Mouse (Mus musculus) kidney, postnatal 4 days (tissue): ENCODE data around the gene Fbxw4.
A peak's percentile ranks its signal among the peaks of the same experiment; 100 is the strongest.

Source experiments
- DNase-seq, 2 experiments: peaks; one replicate each; pipeline ENCODE4 v3.0.0; 2021; ENCODE audit warnings: mixed read lengths in 2 of 2

The Fbxw4 gene

GRCm38 (mm10) chr19:45659738-45660502 is at the start of gene Fbxw4:
TSS of gene Fbxw4 (minus strand) at chr19:45660312.
- DNase-seq: peak; percentile 77 to 87

- DNase-seq: no peak
These were observed 48.6 kb upstream of the Fbxw4 start for GRCm38 (mm10) chr19:45708704-45709103.

- DNase-seq: no peak
These were observed 36.1 kb upstream of the Fbxw4 start for GRCm38 (mm10) chr19:45696281-45696600.

GRCm38 (mm10) chr19:45695496-45696280 is 35.6 kb upstream of the Fbxw4 start:
- DNase-seq: peak; percentile 25 to 56

GRCm38 (mm10) chr19:45694056-45694455 is 33.9 kb upstream of the Fbxw4 start:
- no peak for DNase-seq

- DNase-seq: no peak
These were observed 32.1 kb upstream of the Fbxw4 start for GRCm38 (mm10) chr19:45692211-45692610.

- DNase-seq: peak; percentile 14 to 40
These were observed 31.0 kb upstream of the Fbxw4 start for GRCm38 (mm10) chr19:45691001-45691535.

GRCm38 (mm10) chr19:45687001-45687400 is 26.9 kb upstream of the Fbxw4 start:
- no peak for DNase-seq

GRCm38 (mm10) chr19:45683676-45684075 is 23.6 kb upstream of the Fbxw4 start:
- DNase-seq: no peak

- no peak for DNase-seq
These were observed 20.5 kb upstream of the Fbxw4 start for GRCm38 (mm10) chr19:45680495-45681130.

GRCm38 (mm10) chr19:45676723-45677269 is 16.7 kb upstream of the Fbxw4 start:
- DNase-seq: no peak

- DNase-seq: peak in 1 of 2 experiments; percentile 41
These were observed 15.8 kb upstream of the Fbxw4 start for GRCm38 (mm10) chr19:45675720-45676581.

- no peak for DNase-seq
These were observed 15.1 kb upstream of the Fbxw4 start for GRCm38 (mm10) chr19:45675196-45675595.

GRCm38 (mm10) chr19:45672971-45673370 is 12.9 kb upstream of the Fbxw4 start:
- no peak for DNase-seq

- no peak for DNase-seq
These were observed 8.9 kb upstream of the Fbxw4 start for GRCm38 (mm10) chr19:45668986-45669385.

GRCm38 (mm10) chr19:45663851-45664250 is 3.7 kb upstream of the Fbxw4 start:
- DNase-seq: no peak

- no peak for DNase-seq
These were observed 335 bp upstream of the Fbxw4 start for GRCm38 (mm10) chr19:45660503-45660790.

GRCm38 (mm10) chr19:45659301-45659737 is 793 bp downstream of the Fbxw4 start:
- DNase-seq: peak in 1 of 2 experiments; percentile 64

GRCm38 (mm10) chr19:45658556-45659268 is 1.4 kb downstream of the Fbxw4 start:
- DNase-seq: no peak

GRCm38 (mm10) chr19:45657828-45658227 is 2.3 kb downstream of the Fbxw4 start:
- no peak for DNase-seq

GRCm38 (mm10) chr19:45656810-45657595 is 3.1 kb downstream of the Fbxw4 start:
- DNase-seq: no peak
